Mouse (Mus musculus) kidney, adult 2 months (tissue): ENCODE results near the gene Syne2.

Experiments
- CTCF ChIP-seq: fragments of 200-500 bp; conservative IDR thresholded peaks from 2 replicates; pipeline ENCODE4 v1.5.1; 2011; ENCODE audit warnings: low read depth, mild to moderate bottlenecking, control low read depth, low read length, moderate library complexity, mixed read lengths; ENCODE audit not compliant: insufficient read depth, insufficient read length
- POLR2A ChIP-seq: fragments of 200-500 bp; IDR thresholded peaks from one replicate; pipeline ENCODE4 v1.6.1; 2011; ENCODE audit warnings: low read depth, low read length, control low read depth

DNA sequence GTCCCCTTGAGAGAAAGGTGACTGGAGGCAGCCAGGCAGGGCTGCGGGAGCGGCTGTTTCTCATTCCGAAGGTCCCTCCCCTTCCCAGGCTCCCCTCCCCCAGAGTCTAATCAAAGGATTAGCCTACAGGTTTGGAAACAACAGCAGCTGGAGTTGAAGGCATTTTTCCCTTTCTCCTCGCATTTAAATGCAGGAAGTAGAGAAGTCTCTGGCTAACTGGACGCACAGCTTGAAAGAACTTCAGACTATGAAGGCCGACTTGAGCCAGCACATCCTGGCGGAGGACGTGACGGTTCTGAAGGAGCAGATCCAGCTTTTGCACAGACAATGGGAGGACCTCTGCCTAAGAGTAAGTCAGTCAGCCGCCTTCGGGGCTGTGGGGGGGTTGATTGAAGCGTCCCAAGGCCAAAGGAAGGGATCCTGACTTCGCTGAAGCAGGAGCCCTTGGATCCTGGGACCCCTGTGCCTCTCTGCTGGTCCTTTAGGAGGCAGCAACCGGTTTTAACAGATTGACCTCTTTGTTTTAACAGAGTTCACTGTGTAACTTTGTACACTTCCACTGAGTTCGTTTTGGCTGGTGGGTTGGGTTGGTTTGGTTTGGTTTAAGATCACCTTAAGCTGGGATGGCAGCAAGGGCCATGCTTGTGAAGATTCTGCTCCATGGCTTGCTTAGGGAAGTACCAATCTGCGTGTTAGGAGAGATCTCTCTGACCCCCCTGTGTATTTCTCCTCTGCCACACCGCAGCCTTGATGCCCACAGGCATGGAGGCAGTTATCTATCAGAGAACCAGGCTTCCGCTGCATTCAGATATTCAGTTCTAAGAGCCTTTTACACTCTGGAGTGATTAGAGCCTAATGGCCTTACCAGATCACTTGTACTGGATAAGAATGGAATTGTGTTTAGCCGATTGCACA is 254.3 kb downstream of the Syne2 start:
- no peak for TF ChIP-seq POLR2A
- no peak for TF ChIP-seq CTCF
